Mouse (Mus musculus) right cerebral cortex, adult 18-20 months (tissue): ENCODE data around the gene Ccl17.

Experiments
- DNase-seq: peaks from one replicate; pipeline ENCODE4 v3.0.0; 2022; ENCODE audit warnings: mixed read lengths

The Ccl17 gene

GRCm38 (mm10) chr8:94789256-94789955, 20.8 kb upstream of the Ccl17 start:
- DNase-seq, result no peak

GRCm38 (mm10) chr8:94794368-94794767, 15.9 kb upstream of the Ccl17 start:
- DNase-seq, result no peak

- DNase-seq, result no peak
Measured at GRCm38 (mm10) chr8:94794782-94795181, 15.5 kb upstream of the Ccl17 start.

GRCm38 (mm10) chr8:94800278-94800968, 9.8 kb upstream of the Ccl17 start:
- peak; percentile 83 for DNase-seq

- peak; percentile 89 for DNase-seq
Measured at GRCm38 (mm10) chr8:94801293-94802095, 8.8 kb upstream of the Ccl17 start.

- no peak for DNase-seq
Measured at GRCm38 (mm10) chr8:94802375-94802774, 7.9 kb upstream of the Ccl17 start.

- DNase-seq, result peak; percentile 87
Measured at GRCm38 (mm10) chr8:94803551-94803950, 6.7 kb upstream of the Ccl17 start.

- no peak for DNase-seq
Measured at GRCm38 (mm10) chr8:94804546-94805340, 5.5 kb upstream of the Ccl17 start.

- no peak for DNase-seq
Measured at GRCm38 (mm10) chr8:94805811-94806210, 4.4 kb upstream of the Ccl17 start.

GRCm38 (mm10) chr8:94807506-94807905, 2.7 kb upstream of the Ccl17 start:
- no peak for DNase-seq

- DNase-seq, result no peak
Measured at GRCm38 (mm10) chr8:94808372-94808771, 1.9 kb upstream of the Ccl17 start.

- no peak for DNase-seq
Measured at GRCm38 (mm10) chr8:94810855-94811254, 602 bp downstream of the Ccl17 start.

- DNase-seq, result no peak
Measured at GRCm38 (mm10) chr8:94811654-94812053, 1.4 kb downstream of the Ccl17 start.

- DNase-seq, result peak; percentile 84
Measured at GRCm38 (mm10) chr8:94812645-94813098, 2.4 kb downstream of the Ccl17 start.

GRCm38 (mm10) chr8:94814556-94814955, 4.3 kb downstream of the Ccl17 start:
- DNase-seq, result no peak

- no peak for DNase-seq
Measured at GRCm38 (mm10) chr8:94817933-94818332, 7.7 kb downstream of the Ccl17 start.

- DNase-seq, result no peak
Measured at GRCm38 (mm10) chr8:94819671-94820179, 9.5 kb downstream of the Ccl17 start.

- no peak for DNase-seq
Measured at GRCm38 (mm10) chr8:94820553-94820952, 10.3 kb downstream of the Ccl17 start.

- no peak for DNase-seq
Measured at GRCm38 (mm10) chr8:94821381-94821780, 11.1 kb downstream of the Ccl17 start.

- peak; percentile 65 for DNase-seq
Measured at GRCm38 (mm10) chr8:94822637-94823560, 12.6 kb downstream of the Ccl17 start.

- DNase-seq, result no peak
Measured at GRCm38 (mm10) chr8:94825170-94825569, 14.9 kb downstream of the Ccl17 start.
